Mouse (Mus musculus) telencephalon, adult 2 months (tissue): ENCODE measurements around the gene Gpr158.
A peak's percentile ranks its signal among the peaks of the same experiment; 100 is the strongest.
"Not testable (repeated sequence)": the region's sequence is repeated elsewhere in the genome, so short reads cannot be mapped to it uniquely, and the experiment has no call there.

Experiments used
- DNase-seq: peaks from one replicate; pipeline ENCODE4 v3.0.0-alpha.2; 2011; ENCODE audit warnings: low read depth, low spot score

Gene Gpr158

GRCm38 (mm10) chr2:21367345-21368111, at the start of gene Gpr158:
Gpr158 (plus strand) TSS chr2:21367542.
- DNase-seq: peak; percentile 93

- DNase-seq: peak; percentile 62
Observed at GRCm38 (mm10) chr2:21343821-21344220, 23.5 kb upstream of the Gpr158 start.

GRCm38 (mm10) chr2:21368351-21369170, 1.2 kb downstream of the Gpr158 start:
- no peak for DNase-seq

- no peak for DNase-seq
Observed at GRCm38 (mm10) chr2:21369171-21369485, 1.8 kb downstream of the Gpr158 start.

- peak; percentile 54 for DNase-seq
Observed at GRCm38 (mm10) chr2:21369556-21369955, 2.2 kb downstream of the Gpr158 start.

DNA sequence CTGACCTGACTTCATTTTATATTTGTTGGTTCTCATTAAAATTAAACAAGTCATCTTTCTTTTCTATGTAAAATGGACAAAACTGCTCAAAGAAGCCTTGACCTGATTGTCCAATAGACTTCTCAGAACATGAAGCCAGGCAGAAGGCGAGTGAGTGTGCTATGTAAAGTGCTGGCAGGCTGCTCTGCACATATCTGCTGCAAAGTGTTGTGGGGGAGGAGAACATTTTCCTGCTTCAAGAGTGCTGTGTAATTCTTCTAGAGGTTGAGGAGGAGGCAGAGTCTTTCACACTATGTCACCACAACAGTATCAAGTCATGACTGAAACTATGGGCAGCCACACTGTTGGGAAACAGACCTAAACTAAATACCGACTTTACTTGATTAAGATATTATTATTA, 12.2 kb downstream of the Gpr158 start:
- DNase-seq: peak; percentile 88

DNA sequence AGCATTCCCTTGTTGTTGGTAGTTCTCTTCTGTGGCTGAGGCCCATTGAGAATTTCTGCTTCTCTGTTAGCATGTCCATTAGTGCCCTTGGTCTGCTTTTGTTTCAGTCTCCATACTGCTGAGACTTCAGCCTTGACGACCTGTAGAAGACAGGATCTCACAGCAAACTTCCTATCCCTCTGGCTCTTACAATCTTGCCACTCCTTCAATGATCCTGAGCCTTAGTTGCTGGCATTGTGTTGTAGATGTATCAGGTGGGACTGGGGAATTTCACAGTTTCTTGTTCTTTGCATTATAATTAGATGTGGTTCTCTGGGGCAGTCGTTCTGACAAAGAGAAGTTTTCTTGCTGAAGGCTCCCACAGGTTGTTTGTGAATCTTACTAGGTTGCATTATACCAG, 25.4 kb downstream of the Gpr158 start:
- DNase-seq: no peak

DNA sequence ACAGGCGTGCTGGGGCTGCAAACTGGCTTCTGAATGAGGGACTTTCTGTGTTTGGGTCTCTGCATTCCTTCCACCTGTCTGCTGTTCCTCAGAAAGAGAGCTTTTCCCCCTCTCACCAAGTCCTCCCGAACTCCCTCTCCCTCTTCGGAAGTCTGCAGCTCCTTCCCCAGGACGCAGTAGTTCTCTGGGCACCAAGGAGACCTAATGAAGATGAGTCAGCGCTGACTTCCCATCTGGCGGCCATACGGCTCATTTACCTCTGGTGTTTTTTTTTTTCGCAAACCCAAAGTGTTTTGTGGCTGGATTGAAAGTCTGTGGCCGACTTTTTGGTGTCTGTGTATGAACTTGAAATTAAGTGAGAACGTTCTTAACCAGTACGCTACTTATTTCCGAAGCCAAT, 30.0 kb downstream of the Gpr158 start:
- no peak for DNase-seq

GRCm38 (mm10) chr2:21399657-21400056, 32.3 kb downstream of the Gpr158 start:
- DNase-seq: no peak

DNA sequence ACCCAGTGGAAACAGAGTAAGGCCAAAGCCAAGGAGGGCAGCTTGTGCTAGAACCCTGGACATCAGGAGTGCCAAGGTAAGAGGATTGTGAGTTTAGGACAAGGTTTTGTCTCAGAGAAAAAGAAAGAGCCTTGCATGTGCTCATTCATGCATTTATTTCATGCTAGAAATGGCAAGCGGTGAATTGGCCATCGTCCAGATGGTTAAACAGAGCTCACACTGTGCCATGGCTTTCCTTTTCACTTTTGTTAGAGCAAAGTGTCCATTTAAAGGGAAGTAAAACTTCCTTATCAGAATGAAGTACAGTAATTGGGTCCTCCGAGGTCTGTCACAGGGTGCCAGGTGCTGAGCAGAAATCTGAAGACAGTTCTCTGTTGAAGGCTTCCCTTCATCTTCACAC, 38.3 kb downstream of the Gpr158 start:
- DNase-seq: no peak

- no peak for DNase-seq
Observed at GRCm38 (mm10) chr2:21407443-21407985, 40.2 kb downstream of the Gpr158 start.

GRCm38 (mm10) chr2:21408821-21409220, 41.5 kb downstream of the Gpr158 start:
- no peak for DNase-seq

DNA sequence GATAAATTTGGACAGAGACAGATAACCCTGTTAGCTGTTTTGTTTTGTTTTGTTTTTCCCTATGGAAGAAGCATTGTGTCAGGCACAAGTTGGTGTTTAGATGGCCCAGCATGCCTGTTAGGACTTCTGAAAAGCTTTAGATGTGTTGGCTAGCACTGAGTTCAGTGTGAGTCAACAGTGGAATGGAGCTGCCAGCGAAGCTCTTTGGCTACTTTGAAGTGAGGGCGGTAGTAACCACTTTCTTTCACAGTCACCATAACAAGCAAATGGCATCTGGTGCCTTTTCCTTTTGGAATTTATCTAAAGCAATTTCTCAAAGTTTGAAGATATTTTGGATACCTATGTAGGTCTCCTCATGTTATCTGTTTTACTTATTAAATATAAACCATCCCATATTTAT, 62.9 kb downstream of the Gpr158 start:
- no peak for DNase-seq

GRCm38 (mm10) chr2:21431182-21431581, 63.8 kb downstream of the Gpr158 start:
- DNase-seq: no peak

GRCm38 (mm10) chr2:21439626-21440025, 72.3 kb downstream of the Gpr158 start:
- DNase-seq: no peak

DNA sequence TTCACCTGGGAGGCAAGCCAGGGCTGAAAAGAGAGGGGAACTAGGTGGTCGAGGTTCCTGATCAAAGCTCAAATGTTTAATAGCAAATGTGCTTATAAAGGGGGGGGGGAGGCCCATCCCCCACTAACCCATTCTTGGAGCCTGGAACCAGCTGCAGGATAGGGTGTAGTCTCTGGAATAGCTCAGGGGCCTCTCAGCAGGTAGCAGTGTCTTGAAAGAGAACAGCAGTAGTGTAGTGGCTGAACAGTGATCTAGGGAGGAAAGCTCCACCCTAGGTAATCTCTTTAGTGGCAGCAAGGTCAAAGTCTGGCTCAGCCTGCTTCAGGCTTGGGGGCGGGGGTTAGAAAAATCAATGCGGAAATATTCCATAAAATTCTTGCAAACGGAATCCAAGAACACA, 93.3 kb downstream of the Gpr158 start:
- not testable (repeated sequence) for DNase-seq

GRCm38 (mm10) chr2:21474957-21475356, 107.6 kb downstream of the Gpr158 start:
- no peak for DNase-seq

DNA sequence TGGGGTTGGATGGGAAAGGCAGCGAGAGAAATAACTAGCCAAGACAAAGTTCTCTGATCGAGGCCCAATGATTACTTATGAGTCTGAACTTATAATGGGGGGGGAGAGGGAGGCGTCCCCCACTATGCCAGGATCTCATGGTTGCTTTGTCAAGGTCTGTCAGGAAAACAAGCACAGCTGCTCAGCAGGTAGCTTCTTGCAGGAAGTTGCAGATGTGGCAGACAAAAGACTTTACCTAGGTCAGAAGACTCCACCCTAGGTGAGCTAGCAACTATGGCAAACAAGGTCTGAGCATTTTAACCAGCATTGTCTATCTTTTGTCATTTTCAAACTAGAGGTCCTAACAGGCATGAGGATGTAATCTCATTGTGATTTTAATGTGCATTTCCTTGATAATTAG, 129.5 kb downstream of the Gpr158 start:
- DNase-seq: no peak

- DNase-seq: no peak
Observed at GRCm38 (mm10) chr2:21497965-21498364, 130.6 kb downstream of the Gpr158 start.

DNA sequence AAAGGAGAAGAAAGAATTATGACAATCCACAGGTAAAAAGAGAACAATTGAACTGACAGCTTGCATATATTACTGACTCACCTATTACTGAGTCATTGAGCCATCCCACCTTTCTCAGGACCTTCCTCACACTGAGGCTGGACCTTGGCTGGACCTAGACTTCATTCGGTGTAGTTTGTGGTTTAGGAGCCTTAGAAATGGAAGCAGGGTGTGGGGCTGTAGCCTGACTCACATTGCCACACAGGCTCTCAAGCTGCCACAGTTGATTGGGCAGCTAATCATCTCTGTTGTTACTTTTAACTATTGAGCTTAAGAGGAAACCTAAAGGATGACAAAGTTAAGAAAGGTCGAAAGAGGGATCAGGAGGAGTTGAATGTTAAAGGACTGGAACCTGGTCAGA, 132.1 kb downstream of the Gpr158 start:
- no peak for DNase-seq

DNA sequence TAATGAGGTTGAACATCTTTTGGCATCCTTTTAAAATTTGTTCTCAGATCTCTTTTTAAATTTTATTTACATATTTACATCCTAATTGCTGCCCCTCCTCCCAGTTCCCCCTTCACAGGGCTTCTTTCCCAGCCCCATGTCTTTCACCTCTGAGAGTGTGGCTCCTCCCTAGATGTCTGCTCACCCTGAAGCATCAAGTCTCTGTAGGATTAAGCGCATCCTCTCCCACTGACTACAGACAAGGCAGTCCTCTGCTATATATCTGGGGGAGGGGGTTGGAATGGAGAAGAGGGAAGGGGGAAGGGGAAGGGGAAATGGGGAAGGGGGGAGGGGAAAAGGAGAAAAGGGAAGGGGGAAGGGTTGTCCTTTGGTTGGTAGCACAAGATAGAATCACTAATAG, 140.1 kb downstream of the Gpr158 start:
- no peak for DNase-seq

- peak; percentile 13 for DNase-seq
Observed at GRCm38 (mm10) chr2:21530750-21531149, 163.4 kb downstream of the Gpr158 start.

DNA sequence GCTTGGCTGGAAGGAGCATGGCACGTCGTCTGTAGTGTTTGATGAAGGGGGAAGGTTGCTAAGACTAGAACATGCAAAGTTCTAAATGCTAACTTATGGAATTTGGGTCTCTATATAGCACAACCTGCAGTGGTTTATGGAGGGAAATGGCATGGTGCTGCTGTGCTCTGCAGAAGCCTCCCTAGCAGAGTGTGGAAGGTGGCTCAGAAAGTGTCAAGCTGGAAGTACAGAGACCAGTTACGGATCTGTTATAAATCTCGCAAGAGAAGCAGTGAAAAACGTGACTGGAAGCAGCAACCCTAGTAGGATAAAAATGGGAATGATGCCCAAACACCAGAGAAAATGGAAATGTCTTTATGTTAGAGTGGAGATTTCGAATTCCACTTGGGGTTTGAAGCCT, 251.8 kb downstream of the Gpr158 start:
- peak; percentile 67 for DNase-seq
